Mouse (Mus musculus) liver, embryonic 14.5 days (tissue): ENCODE data around the gene Prr29.

ENCODE experiments used
- CTCF ChIP-seq: IDR thresholded peaks from 2 replicates; pipeline ENCODE4 v1.5.1; 2016; ENCODE audit warnings: antibody characterized with exemption, low read depth, control low read depth
- EP300 ChIP-seq: IDR thresholded peaks from 2 replicates; pipeline ENCODE4 v1.6.1; 2016; ENCODE audit warnings: antibody characterized with exemption, low read depth

- TF ChIP-seq CTCF = no peak
- no peak for TF ChIP-seq EP300
Observed at GRCm38 (mm10) chr11:106390757-106391156, 25.5 kb downstream of the Prr29 start.
